Mouse (Mus musculus) intestine, postnatal 0 days (tissue): ENCODE results near the gene Hira. TPM values are rescaled to one million over a fixed set of nuclear protein-coding genes. Genes with fewer than 3 reads are reported as not detected.

Experiments
- ATAC-seq: fragments of 200-750 bp; cut with Nextera tagmentation; 2 replicates; pipeline ENCODE4 v1.8.0; 2017; ENCODE audit warnings: mild to moderate bottlenecking, moderate TSS enrichment, moderate library complexity
- H3K27ac ChIP-seq: fragments of 300-500 bp; sonication (generic); 2 replicates; pipeline ENCODE4 v1.5.1; 2014; ENCODE audit warnings: mild to moderate bottlenecking, low read depth, low read length, moderate library complexity
- H3K27me3 ChIP-seq: fragments of 300-500 bp; sonication (generic); replicated peaks from 2 replicates; pipeline ENCODE4 v1.6.1; 2014; ENCODE audit warnings: low read length, mixed read lengths; ENCODE audit not compliant: control insufficient read depth, insufficient read depth
- H3K36me3 ChIP-seq: fragments of 300-500 bp; sonication (generic); 2 replicates; pipeline ENCODE4 v1.6.1; 2014; ENCODE audit warnings: mild to moderate bottlenecking, moderate library complexity; ENCODE audit not compliant: control insufficient read depth, insufficient read depth
- H3K4me1 ChIP-seq: fragments of 300-500 bp; sonication (generic); replicated peaks from 2 replicates; pipeline ENCODE4 v1.6.1; 2014; ENCODE audit warnings: antibody characterized with exemption, low read length, mixed read lengths; ENCODE audit not compliant: control insufficient read depth, insufficient read depth
- H3K4me2 ChIP-seq: fragments of 300-500 bp; sonication (generic); replicated peaks from 2 replicates; pipeline ENCODE4 v1.6.1; 2014; ENCODE audit warnings: low read depth, mild to moderate bottlenecking, moderate library complexity
- H3K4me3 ChIP-seq: fragments of 300-500 bp; sonication (generic); 2 replicates; pipeline ENCODE4 v1.5.1; 2014; ENCODE audit warnings: low read depth, low read length
- H3K9ac ChIP-seq: fragments of 300-500 bp; sonication (generic); 2 replicates; pipeline ENCODE4 v1.6.1; 2014; ENCODE audit warnings: mild to moderate bottlenecking, low read depth, low read length
- H3K9me3 ChIP-seq: fragments of 300-500 bp; sonication (generic); 2 replicates; pipeline ENCODE4 v1.6.1; 2016; ENCODE audit warnings: mixed run types; ENCODE audit not compliant: control insufficient read depth
- CTCF ChIP-seq: sonication (generic); IDR thresholded peaks from 2 replicates; pipeline ENCODE4 v1.5.1; 2016; ENCODE audit warnings: low read depth, mild to moderate bottlenecking, control low read depth, antibody characterized with exemption, moderate library complexity
- WGBS: fragments of 180-500 bp; shearing (Covaris S2); extraction: QIAGEN DNeasy Blood & Tissue Kit; methylation state at CpG from one replicate; pipeline ENCODE4 v1.1.7; 2014; 5-methylcytosine and 5-hydroxymethylcytosine counted together
- polyA plus RNA-seq: library from polyadenylated mRNA; unstranded; fragments of >200 nt; fragmentation: Nextera tagmentation; extraction: Ambion mirVana; gene quantifications from 2 replicates; pipeline ENCODE4 v1.2.1, GENCODE M21; 2015

Hira gene
- polyA plus RNA-seq = 6.9 and 8.3 TPM in 2 replicates

GRCm38 (mm10) chr16:18876442-18877308 lies at the start of gene Hira, which contains the start of gene Mrpl40:
Gene Hira (plus strand): TSS chr16:18877037.
Gene Mrpl40 (minus strand): TSS chr16:18876862.
- Histone ChIP-seq H3K4me2 (peak within 1 kb of the TSS; percentile 86), H3K27ac (peak within 1 kb of the TSS; percentile 94), H3K4me3 (peak within 1 kb of the TSS; percentile 91), H3K27me3 (no peaks in the 10 kb centered on the region), H3K4me1 (no peaks in the 10 kb centered on the region), H3K9ac (peak within 1 kb of the TSS; percentile 84), H3K9me3 (no peaks in the 10 kb centered on the region), H3K36me3 (peaks cover 18% of the 10 kb centered on the region; the same call in 1 of the 2 replicates)
- WGBS = under 1% methylated on average over 91 of the region's 93 CpGs
- peak; percentile 14; the same call in 1 of the 2 replicates for TF ChIP-seq CTCF
- peak; percentile 92 for ATAC-seq

GRCm38 (mm10) chr16:18828630-18829029 lies 48.2 kb upstream of the Hira start:
- H3K4me3 ChIP-seq = no peak overlapping the region
- 94% methylated on average over 3 of the region's 3 CpGs for WGBS
- H3K9ac ChIP-seq = no peak overlapping the region
- no peak overlapping the region for H3K27ac ChIP-seq
- ATAC-seq = no peak
- no peaks in the 10 kb centered on the region for H3K4me1 ChIP-seq
- no peaks in the 10 kb centered on the region for H3K9me3 ChIP-seq
- peaks cover 81% of the 10 kb centered on the region for H3K36me3 ChIP-seq
- H3K27me3 ChIP-seq = no peaks in the 10 kb centered on the region
- H3K4me2 ChIP-seq = no peak overlapping the region
- TF ChIP-seq CTCF = no peak

DNA sequence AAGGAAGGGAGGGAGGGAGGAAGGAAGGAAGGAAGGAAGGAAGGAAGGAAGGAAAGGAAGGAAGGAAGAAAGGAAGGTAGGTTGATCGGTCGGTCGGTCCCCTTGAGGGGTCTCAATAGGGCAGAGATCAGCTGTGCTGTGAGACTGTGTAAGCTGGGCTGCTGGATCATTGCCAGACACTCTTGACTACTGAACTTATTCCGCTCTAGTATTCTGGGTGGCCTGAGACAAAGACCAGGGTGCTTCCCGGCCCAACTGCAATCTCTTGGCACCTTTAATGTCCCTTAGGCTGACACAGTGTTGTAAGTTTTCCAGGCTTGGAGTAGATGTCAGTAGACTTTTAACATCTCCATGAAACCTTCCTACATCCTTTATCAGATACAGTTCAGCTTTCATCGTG lies 47.7 kb upstream of the Hira start:
- Histone ChIP-seq H3K36me3 (peaks cover 81% of the 10 kb centered on the region), H3K9ac (no peak overlapping the region), H3K9me3 (no peaks in the 10 kb centered on the region), H3K4me3 (no peak overlapping the region), H3K27ac (no peak overlapping the region), H3K4me1 (no peaks in the 10 kb centered on the region), H3K4me2 (no peak overlapping the region), H3K27me3 (no peaks in the 10 kb centered on the region)
- TF ChIP-seq CTCF = no peak
- no peak for ATAC-seq
- WGBS = 86% methylated on average over 6 of the region's 6 CpGs

GRCm38 (mm10) chr16:18833486-18833885 lies 43.4 kb upstream of the Hira start:
- TF ChIP-seq CTCF = peak; percentile 33; the same call in 1 of the 2 replicates
- Histone ChIP-seq H3K4me2 (no peak overlapping the region), H3K27me3 (no peaks in the 10 kb centered on the region), H3K9me3 (no peaks in the 10 kb centered on the region), H3K27ac (no peak overlapping the region), H3K36me3 (peaks cover 50% of the 10 kb centered on the region), H3K4me1 (no peaks in the 10 kb centered on the region), H3K4me3 (no peak overlapping the region), H3K9ac (no peak overlapping the region)
- ATAC-seq = no peak
- 76% methylated on average over 2 of the region's 2 CpGs for WGBS

DNA sequence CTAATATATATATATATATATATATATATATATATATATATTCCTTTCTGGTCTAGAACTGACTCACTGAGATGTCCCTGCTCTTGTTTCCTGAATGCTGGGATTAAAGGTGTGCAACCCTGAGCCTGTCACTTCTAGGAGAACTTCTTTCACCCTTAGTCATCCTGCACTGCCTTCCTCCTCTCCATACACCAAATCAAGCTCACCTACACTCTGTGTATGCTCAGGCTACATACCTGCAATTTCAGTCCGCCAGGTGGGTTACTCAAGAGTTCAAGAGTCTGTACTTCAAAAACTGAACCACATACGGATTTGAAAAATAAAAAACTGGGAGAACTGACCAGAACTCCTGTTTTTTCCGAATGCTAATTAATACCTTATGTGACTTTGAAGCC lies 40.8 kb upstream of the Hira start:
- ATAC-seq = peak; percentile 53
- peak overlapping the region; percentile 83 for H3K4me2 ChIP-seq
- 18% methylated on average over 3 of the region's 3 CpGs for WGBS
- peaks cover 41% of the 10 kb centered on the region for H3K36me3 ChIP-seq
- H3K27ac ChIP-seq = peak overlapping the region; percentile 89; the same call in 1 of the 2 replicates
- no peaks in the 10 kb centered on the region for H3K27me3 ChIP-seq
- no peaks in the 10 kb centered on the region for H3K4me1 ChIP-seq
- no peaks in the 10 kb centered on the region for H3K9me3 ChIP-seq
- H3K4me3 ChIP-seq = peak overlapping the region; percentile 90
- peak overlapping the region; percentile 79; the same call in 1 of the 2 replicates for H3K9ac ChIP-seq
- TF ChIP-seq CTCF = no peak

- no peaks in the 10 kb centered on the region for H3K27me3 ChIP-seq
- no peaks in the 10 kb centered on the region for H3K4me1 ChIP-seq
- TF ChIP-seq CTCF = no peak
- H3K9me3 ChIP-seq = no peaks in the 10 kb centered on the region
- H3K27ac ChIP-seq = peak within 1 kb of the TSS; percentile 89
- peak within 1 kb of the TSS; percentile 83 for H3K4me2 ChIP-seq
- under 1% methylated on average over 46 of the region's 46 CpGs for WGBS
- H3K36me3 ChIP-seq = peaks cover 36% of the 10 kb centered on the region
- peak within 1 kb of the TSS; percentile 79 for H3K9ac ChIP-seq
- peak; percentile 99 for ATAC-seq
- peak within 1 kb of the TSS; percentile 90 for H3K4me3 ChIP-seq
These were observed 40.2 kb upstream of the Hira start, which contains the start of the genes 2510002D24Rik and Gm28539 for GRCm38 (mm10) chr16:18836468-18837208. Gene 2510002D24Rik (plus strand): TSS chr16:18836578. Gene Gm28539 (plus strand): TSS chr16:18836584.
